Mouse (Mus musculus): ENCODE measurements around the gene Cdkn3.

DNA sequence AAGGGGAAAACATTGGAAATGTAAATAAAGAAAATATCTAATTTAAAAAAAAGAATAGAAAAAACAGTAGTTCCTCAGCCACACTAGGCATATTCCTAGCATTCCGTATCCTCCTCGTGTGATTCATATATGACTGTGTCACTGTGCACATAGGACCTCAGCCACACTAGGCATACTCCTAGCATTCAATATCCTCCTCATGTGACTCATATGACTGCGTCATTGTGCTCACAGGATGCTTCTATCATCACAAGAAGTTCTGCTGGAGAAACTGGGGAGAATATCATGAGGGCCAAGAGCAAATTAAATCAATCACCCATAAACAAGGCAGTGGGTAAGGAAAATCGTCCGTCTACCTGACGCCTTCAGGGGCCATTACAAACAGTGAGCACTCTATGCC, 30.4 kb downstream of the Cdkn3 start:
- TF ChIP-seq CTCF (conservative IDR thresholded peaks at IDR 0.05 in 1 of 2, IDR thresholded peaks at IDR 0.05 in 1 of 2; ENCODE audit: low read depth in 2 of 2, low read length in 2 of 2) (no peak), ETS1 (conservative IDR thresholded peaks at IDR 0.05; ENCODE audit: low read depth, low read length) (no peak), POLR2A (IDR thresholded peaks at IDR 0.05; ENCODE audit: low read depth, low read length) (no peak), UBTF (IDR thresholded peaks at IDR 0.05; ENCODE audit: low read depth, low read length) (no peak), HCFC1 (IDR thresholded peaks at IDR 0.05; ENCODE audit: low read depth, low read length) (no peak), MAX (IDR thresholded peaks at IDR 0.05; ENCODE audit: low read length) (no peak), EP300 (IDR thresholded peaks at IDR 0.05; ENCODE audit: low read length) (no peak), ELF1 (IDR thresholded peaks at IDR 0.05; ENCODE audit: low read depth, low read length) (no peak)
